In the genomic region with DNA sequence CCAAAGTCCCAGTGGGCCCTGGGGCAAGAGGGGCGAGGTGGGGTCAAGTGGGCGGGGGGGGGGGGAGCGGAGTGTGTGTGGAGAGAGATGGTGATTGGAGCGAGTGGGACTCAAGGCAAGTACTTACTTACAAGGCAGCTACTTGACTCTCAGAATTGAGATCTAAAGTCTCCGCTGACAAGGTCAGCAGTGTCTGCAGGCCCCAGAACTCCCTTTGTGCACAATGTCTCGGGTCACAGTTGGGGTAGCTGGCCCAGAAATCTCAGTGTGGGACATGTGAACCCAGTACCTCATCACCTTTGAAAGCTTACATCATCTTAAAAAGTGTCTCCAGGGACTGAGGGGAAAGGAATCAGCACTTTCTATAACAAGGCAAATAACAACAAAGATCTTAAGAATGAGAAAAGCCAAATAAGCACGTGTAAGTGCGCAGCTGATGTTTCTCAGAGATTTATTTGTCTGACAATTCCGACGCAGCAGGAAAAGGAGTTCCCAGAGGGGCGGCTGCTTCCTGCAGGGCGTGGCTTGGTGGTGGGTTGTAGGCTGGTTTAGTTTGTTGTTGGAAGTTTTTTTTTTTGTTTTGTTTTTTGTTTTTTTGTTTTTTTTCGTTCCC, we compare ENCODE assay signal across 8 mouse cellular contexts.
DNase-seq lines count a peak whose midpoint lies in the region; ATAC-seq and TF ChIP-seq lines count a peak whose summit lies in the region.

No protein-coding gene starts in this region.

- DNase-seq in R1 (ENCODE audit: low read depth, low spot score), result peak; percentile 76
- DNase-seq in hindbrain, postnatal 0 days (ENCODE audit: low spot score), result no peak
- no peak for DNase-seq in cerebellum, adult 9-11 months
- no peak for DNase-seq in Muller cell, postnatal 12 days (ENCODE audit: inconsistent ontology term)
- no peak for DNase-seq in MN1 (ENCODE audit: low spot score)

- no peak for ATAC-seq in embryonic facial prominence, embryonic 15.5 days (ENCODE audit: insufficient number of reproducible peaks, low FRiP score, low TSS enrichment, low read depth)
- no peak for ATAC-seq in hindbrain, postnatal 0 days
- no peak for ATAC-seq in liver, embryonic 15.5 days (ENCODE audit: insufficient read depth)
- no peak for ATAC-seq in stomach, embryonic 14.5 days (ENCODE audit: insufficient number of reproducible peaks, insufficient read depth, low FRiP score, low read depth)

- no peak for TF ChIP-seq CTCF in hindbrain, postnatal 0 days (IDR thresholded peaks at IDR 0.05; ENCODE audit: low read depth)

- peak overlapping the region; percentile 84 for H3K4me2 ChIP-seq in embryonic facial prominence, embryonic 15.5 days (replicated peaks)
- H3K4me2 ChIP-seq in hindbrain, postnatal 0 days (ENCODE audit: low read depth, low read length), result peak overlapping the region; percentile 45
- H3K4me2 ChIP-seq in liver, embryonic 15.5 days, result peak overlapping the region; percentile 60
- peak overlapping the region; percentile 93 for H3K4me2 ChIP-seq in stomach, embryonic 14.5 days (replicated peaks; ENCODE audit: low read depth, low read length)

- no peaks in the 10 kb centered on the region for H3K36me3 ChIP-seq in embryonic facial prominence, embryonic 15.5 days
- H3K36me3 ChIP-seq in hindbrain, postnatal 0 days (ENCODE audit: insufficient read depth, low read length), result no peaks in the 10 kb centered on the region
- no peaks in the 10 kb centered on the region for H3K36me3 ChIP-seq in liver, embryonic 15.5 days (replicated peaks)
- H3K36me3 ChIP-seq in stomach, embryonic 14.5 days (ENCODE audit: control insufficient read depth, insufficient read depth, low read length), result no peaks in the 10 kb centered on the region

- 17% methylated on average over 13 of the region's 13 CpGs for WGBS in embryonic facial prominence, embryonic 15.5 days
- WGBS in hindbrain, postnatal 0 days, result 19% methylated on average over 13 of the region's 13 CpGs
- 20% methylated on average over 13 of the region's 13 CpGs for WGBS in liver, embryonic 15.5 days (ENCODE audit: insufficient replicate concordance)
- WGBS in stomach, embryonic 14.5 days, result 9% methylated on average over 13 of the region's 13 CpGs

- H3K4me1 ChIP-seq in embryonic facial prominence, embryonic 15.5 days, result peaks cover 30% of the 10 kb centered on the region
- H3K4me1 ChIP-seq in hindbrain, postnatal 0 days (ENCODE audit: insufficient read depth, low read length), result no peaks in the 10 kb centered on the region
- 0 out of 2 replicates have a peak, but pooled peaks cover 4% of the 10 kb centered on the region for H3K4me1 ChIP-seq in liver, embryonic 15.5 days (replicated peaks)
- H3K4me1 ChIP-seq in stomach, embryonic 14.5 days (ENCODE audit: control insufficient read depth, insufficient read depth, low read length), result peaks cover 6% of the 10 kb centered on the region; the same call in 1 of the 2 replicates

- H3K27ac ChIP-seq in embryonic facial prominence, embryonic 15.5 days (replicated peaks), result peak overlapping the region; percentile 60; the same call in 1 of the 2 replicates
- no peak overlapping the region for H3K27ac ChIP-seq in hindbrain, postnatal 0 days
- no peak overlapping the region for H3K27ac ChIP-seq in liver, embryonic 15.5 days (replicated peaks)
- H3K27ac ChIP-seq in stomach, embryonic 14.5 days (ENCODE audit: low read length), result no peak overlapping the region

- peak overlapping the region; percentile 40 for H3K4me3 ChIP-seq in embryonic facial prominence, embryonic 15.5 days (replicated peaks)
- H3K4me3 ChIP-seq in hindbrain, postnatal 0 days (ENCODE audit: low read length), result peak overlapping the region; percentile 14; the same call in 1 of the 2 replicates
- H3K4me3 ChIP-seq in liver, embryonic 15.5 days (replicated peaks), result peak overlapping the region; percentile 22; the same call in 1 of the 2 replicates
- H3K4me3 ChIP-seq in stomach, embryonic 14.5 days (ENCODE audit: low read depth, low read length), result peak overlapping the region; percentile 37

- no peak overlapping the region; the same call in 1 of the 2 replicates for H3K9ac ChIP-seq in embryonic facial prominence, embryonic 15.5 days
- H3K9ac ChIP-seq in hindbrain, postnatal 0 days (replicated peaks; ENCODE audit: low read length), result 0 out of 2 replicates have a peak overlapping the region, but pooled peaks have one; percentile 3
- no peak overlapping the region for H3K9ac ChIP-seq in liver, embryonic 15.5 days
- H3K9ac ChIP-seq in stomach, embryonic 14.5 days (replicated peaks; ENCODE audit: low read depth, low read length), result no peak overlapping the region

- no peaks in the 10 kb centered on the region for H3K9me3 ChIP-seq in embryonic facial prominence, embryonic 15.5 days (replicated peaks)
- H3K9me3 ChIP-seq in hindbrain, postnatal 0 days (ENCODE audit: low read length), result no peaks in the 10 kb centered on the region
- H3K9me3 ChIP-seq in liver, embryonic 15.5 days (replicated peaks), result no peaks in the 10 kb centered on the region
- H3K9me3 ChIP-seq in stomach, embryonic 14.5 days (ENCODE audit: control insufficient read depth, low read depth, low read length), result no peaks in the 10 kb centered on the region

- H3K27me3 ChIP-seq in embryonic facial prominence, embryonic 15.5 days, result no peaks in the 10 kb centered on the region
- H3K27me3 ChIP-seq in hindbrain, postnatal 0 days (ENCODE audit: insufficient read depth, low read length), result no peaks in the 10 kb centered on the region
- peaks cover 32% of the 10 kb centered on the region for H3K27me3 ChIP-seq in liver, embryonic 15.5 days
- no peaks in the 10 kb centered on the region for H3K27me3 ChIP-seq in stomach, embryonic 14.5 days (ENCODE audit: control insufficient read depth, insufficient read depth, low read length)
